Mouse (Mus musculus) liver, postnatal 0 days (tissue): ENCODE results near the gene Qk.

Experiments
- CTCF ChIP-seq: sonication (generic); IDR thresholded peaks from 2 replicates; pipeline ENCODE4 v1.5.1; 2016; ENCODE audit warnings: antibody characterized with exemption, low read depth
- EP300 ChIP-seq: IDR thresholded peaks from 2 replicates; pipeline ENCODE4 v1.6.1; 2016; ENCODE audit warnings: antibody characterized with exemption, low read depth, mild to moderate bottlenecking

DNA sequence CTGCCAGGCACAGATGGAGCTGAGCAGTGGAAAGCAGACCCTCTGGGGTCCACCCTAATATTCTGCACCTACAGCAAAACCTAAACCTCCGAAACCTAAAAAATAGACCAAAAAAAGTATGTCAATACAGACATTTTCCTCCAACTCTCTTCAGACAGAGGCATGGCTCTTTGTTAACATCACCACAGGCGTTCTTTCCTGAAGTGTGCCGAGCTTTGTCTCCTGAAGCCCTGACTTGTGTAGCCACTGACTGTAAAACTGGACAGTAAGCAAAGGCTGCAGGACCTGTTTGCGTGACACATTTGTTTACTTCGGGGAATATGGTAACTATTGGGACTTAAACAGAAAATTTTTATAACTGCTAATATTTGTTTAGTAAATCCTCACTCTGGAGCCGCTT, 137.9 kb downstream of the Qk start:
- TF ChIP-seq CTCF (no peak), EP300 (no peak)
